Mouse (Mus musculus) ES-E14 (cell line): ENCODE measurements around the gene Usp7. TPM values are rescaled to one million over a fixed set of nuclear protein-coding genes. Genes with fewer than 3 reads are reported as not detected.
A peak's percentile ranks its signal among the peaks of the same experiment; 100 is the strongest.

Experiments
- DNase-seq: peaks from one replicate; pipeline ENCODE4 v3.0.0-alpha.2; 2013; ENCODE audit warnings: low read depth, low spot score
- H3K27ac ChIP-seq: 2 replicates; pipeline ENCODE4 v1.5.1; 2012; ENCODE audit warnings: low read depth, mild to moderate bottlenecking, low read length, moderate library complexity, mixed read lengths; ENCODE audit not compliant: poor library complexity, insufficient read depth, severe bottlenecking
- H3K36me3 ChIP-seq: 2 replicates; pipeline ENCODE4 v1.6.1; 2012; ENCODE audit warnings: mild to moderate bottlenecking, low read length, moderate library complexity, mixed read lengths; ENCODE audit not compliant: control insufficient read depth, poor library complexity, insufficient read depth, severe bottlenecking
- H3K4me1 ChIP-seq, 2 experiments: fragments of 150-350 bp in 1 of 2; sonication (generic) in 1 of 2; 2 replicates each; pipeline ENCODE4 v1.6.1; 2012; ENCODE audit warnings: low read length in 2 of 2, mild to moderate bottlenecking in 1 of 2, mixed read lengths in 1 of 2; ENCODE audit not compliant: control insufficient read depth in 2 of 2, insufficient read depth in 2 of 2, poor library complexity in 1 of 2
- H3K4me3 ChIP-seq, 2 experiments: fragments of 150-350 bp in 1 of 2; sonication (generic) in 1 of 2; 2 replicates each; pipeline ENCODE4 v1.5.1; 2012; ENCODE audit warnings: low read length in 2 of 2, low read depth in 1 of 2, mild to moderate bottlenecking in 1 of 2, mixed read lengths in 1 of 2; ENCODE audit not compliant: insufficient read depth in 1 of 2, poor library complexity in 1 of 2, severe bottlenecking in 1 of 2
- H3K9ac ChIP-seq: 2 replicates; pipeline ENCODE4 v1.6.1; 2012; ENCODE audit warnings: low read depth, mild to moderate bottlenecking, low read length, mixed read lengths; ENCODE audit not compliant: poor library complexity, insufficient read depth, severe bottlenecking
- H3K9me3 ChIP-seq: fragments of 150-350 bp; sonication (generic); 2 replicates; pipeline ENCODE4 v1.6.1; 2012; ENCODE audit warnings: low read depth, mild to moderate bottlenecking, low read length; ENCODE audit not compliant: control insufficient read depth, insufficient read depth
- CHD2 ChIP-seq: IDR thresholded peaks from 2 replicates; pipeline ENCODE4 v1.6.1; 2014; ENCODE audit warnings: mild to moderate bottlenecking, low read depth, low read length, inconsistent platforms
- HCFC1 ChIP-seq: IDR thresholded peaks from 2 replicates; pipeline ENCODE4 v1.6.1; 2012; ENCODE audit warnings: low read length, inconsistent platforms, borderline replicate concordance; ENCODE audit not compliant: insufficient read depth
- MAFK ChIP-seq: IDR thresholded peaks from 2 replicates; pipeline ENCODE4 v1.6.1; 2014; ENCODE audit warnings: mild to moderate bottlenecking, low read depth, low read length, inconsistent platforms; ENCODE audit not compliant: insufficient read depth
- ZC3H11A ChIP-seq: IDR thresholded peaks from 2 replicates; pipeline ENCODE4 v1.6.1; 2012; ENCODE audit warnings: low read depth, mild to moderate bottlenecking, inconsistent platforms, low read length, borderline replicate concordance
- ZNF384 ChIP-seq: IDR thresholded peaks from 2 replicates; pipeline ENCODE4 v1.6.1; 2012; ENCODE audit warnings: low read depth, low read length, inconsistent platforms
- in situ Hi-C, 2 experiments: fragments of 600-800 bp; cut with MboI; formaldehyde crosslinking; loops; one replicate each; pipeline ENCODE4 v1.15.1; 2025; ENCODE audit warnings: low sequenced_read_pairs in 2 of 2, inconsistent platforms in 1 of 2; ENCODE audit not compliant: unreplicated experiment in 2 of 2
- total RNA-seq: library from RNA; depleted of rRNA; stranded (reverse); fragments of 300-350 nt; gene quantifications from 2 replicates; pipeline ENCODE4 v1.2.3, GENCODE M21; 2012

Gene Usp7
- total RNA-seq, 1 experiment, result 242 TPM

DNA sequence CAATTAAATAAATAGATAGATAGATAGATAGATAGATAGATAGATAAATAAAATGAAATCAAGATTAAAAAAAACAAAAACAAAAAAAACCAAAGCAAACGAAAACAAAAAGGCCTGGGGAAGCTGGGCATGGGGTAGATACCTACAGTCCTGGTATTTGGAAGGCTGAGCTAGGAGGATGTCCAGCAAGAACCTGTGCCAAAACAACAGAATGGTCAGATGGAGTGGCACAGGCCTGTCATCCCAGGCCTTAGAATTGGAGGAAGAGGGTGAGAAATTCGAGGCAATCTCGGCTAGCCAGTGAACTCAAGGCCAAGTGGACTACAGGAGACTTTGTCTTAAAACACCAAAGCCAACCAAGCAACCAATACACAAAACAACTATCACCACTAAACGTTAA lies 25.8 kb upstream of the Usp7 start:
- Histone ChIP-seq H3K9ac (no peak overlapping the region), H3K27ac (no peak overlapping the region), H3K4me1 (no peaks in the 10 kb centered on the region), H3K9me3 (no peaks in the 10 kb centered on the region), H3K36me3 (no peaks in the 10 kb centered on the region), H3K4me3 (no peak overlapping the region)
- TF ChIP-seq HCFC1 (no peak), CHD2 (no peak)
- no peak for DNase-seq
- in situ Hi-C loops, result no loop called here

DNA sequence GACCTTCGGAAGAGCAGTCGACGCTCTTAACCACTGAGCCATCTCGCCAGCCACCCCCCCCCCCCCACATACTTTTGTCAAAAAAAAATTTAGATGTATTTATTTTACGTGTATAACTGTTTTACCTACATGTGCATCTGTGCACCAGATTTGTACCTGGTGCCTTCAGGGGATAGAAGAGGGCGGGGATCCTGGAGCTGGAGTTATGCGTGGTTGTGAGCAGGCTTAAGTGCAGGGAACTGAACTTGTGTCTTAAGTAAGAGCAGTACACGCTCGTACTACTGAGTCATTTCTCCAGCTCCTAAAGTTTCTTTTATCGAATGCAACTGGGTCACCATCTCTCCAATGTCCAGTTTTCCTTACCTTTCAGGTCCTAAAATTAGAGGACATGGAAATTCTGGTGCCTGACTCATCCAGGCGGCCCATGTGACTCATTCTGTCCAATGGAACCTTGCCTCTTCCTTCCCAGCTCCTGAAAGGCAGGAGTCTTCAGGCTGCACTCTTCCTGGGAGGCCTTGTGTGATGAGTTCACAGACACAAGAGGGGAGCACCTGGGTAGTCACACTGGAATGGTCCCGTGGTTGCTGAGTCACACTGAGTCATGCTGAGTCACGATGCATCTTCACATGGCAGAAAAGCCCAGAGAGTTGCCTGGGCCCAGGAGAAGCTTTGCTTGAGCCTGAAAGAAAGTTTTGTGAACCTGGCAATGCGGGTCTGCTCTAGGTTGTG lies 18.5 kb upstream of the Usp7 start:
- TF ChIP-seq CHD2 (no peak), MAFK (peak; percentile 99)
- Histone ChIP-seq H3K4me1 (peaks cover 6 to 13% of the 10 kb centered on the region in 2 experiments; a peak in 3 of 4 replicates), H3K27ac (peak overlapping the region; percentile 75), H3K9ac (peak overlapping the region; percentile 40), H3K36me3 (no peaks in the 10 kb centered on the region), H3K4me3 (peak overlapping the region; percentile 2 to 16; a peak in 2 of 4 replicates), H3K9me3 (no peaks in the 10 kb centered on the region)
- in situ Hi-C loops, result no loop called here
- DNase-seq, result peak; percentile 77

DNA sequence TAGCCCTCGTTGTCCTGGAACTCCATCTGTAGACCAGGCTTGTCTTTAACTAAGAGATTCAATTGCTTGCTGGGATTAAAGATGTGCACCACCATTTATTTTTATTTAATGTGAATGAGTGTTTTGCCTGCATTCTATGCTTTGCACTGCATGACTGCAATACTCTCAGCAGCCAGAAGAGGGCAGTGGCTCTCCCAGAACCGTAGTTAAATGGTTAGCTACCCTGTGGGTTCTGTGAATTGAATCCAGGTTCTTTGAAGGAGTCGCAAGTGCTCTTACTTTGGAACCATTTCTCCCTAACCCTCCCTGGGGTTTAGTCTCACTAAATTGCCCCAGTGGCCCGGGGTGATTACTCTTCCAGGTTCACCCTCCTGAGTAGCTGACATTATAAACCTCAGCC lies 14.6 kb upstream of the Usp7 start:
- in situ Hi-C loops, result no loop called here
- Histone ChIP-seq H3K36me3 (no peaks in the 10 kb centered on the region), H3K9ac (no peak overlapping the region), H3K4me3 (no peak overlapping the region), H3K4me1 (peaks cover under 1 to 12% of the 10 kb centered on the region in 2 experiments; a peak in 3 of 4 replicates), H3K27ac (no peak overlapping the region), H3K9me3 (no peaks in the 10 kb centered on the region)
- TF ChIP-seq HCFC1 (no peak), ZNF384 (0 out of 2 replicates have a peak, but pooled peaks have one; percentile 12), ZC3H11A (peak; percentile 31; the same call in 1 of the 2 replicates), CHD2 (no peak), MAFK (no peak)
- DNase-seq, result no peak

DNA sequence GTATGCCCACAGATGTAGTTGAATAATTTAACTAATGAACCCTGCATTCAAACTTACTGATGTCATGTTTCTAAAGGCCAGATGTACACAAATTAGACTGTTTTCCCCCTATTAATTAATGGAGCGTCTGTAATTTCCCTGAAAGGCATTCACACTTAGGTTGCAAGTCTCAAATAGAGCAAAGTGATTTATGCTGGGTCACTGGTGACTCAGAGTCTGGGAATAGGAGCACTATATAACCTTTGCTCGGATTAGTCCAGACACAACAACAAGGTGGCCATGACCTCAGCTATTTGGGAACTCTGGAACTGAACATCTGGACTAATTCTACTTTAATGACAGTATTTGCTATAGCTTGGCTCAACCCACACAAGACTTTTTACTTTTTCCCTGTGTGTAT lies 3.8 kb upstream of the Usp7 start:
- no peaks in the 10 kb centered on the region for H3K9me3 ChIP-seq
- in situ Hi-C loops, result no loop called here
- no peak overlapping the region for H3K9ac ChIP-seq
- H3K4me1 ChIP-seq, result peaks cover 0 to 4% of the 10 kb centered on the region in 2 experiments; a peak in 2 of 4 replicates
- no peak for DNase-seq
- H3K4me3 ChIP-seq, result no peak overlapping the region
- no peak for TF ChIP-seq CHD2
- no peak for TF ChIP-seq MAFK
- TF ChIP-seq ZC3H11A, result no peak
- no peak for TF ChIP-seq ZNF384
- TF ChIP-seq HCFC1, result no peak
- no peak overlapping the region for H3K27ac ChIP-seq
- H3K36me3 ChIP-seq, result 0 out of 2 replicates have a peak, but pooled peaks cover under 1% of the 10 kb centered on the region

DNA sequence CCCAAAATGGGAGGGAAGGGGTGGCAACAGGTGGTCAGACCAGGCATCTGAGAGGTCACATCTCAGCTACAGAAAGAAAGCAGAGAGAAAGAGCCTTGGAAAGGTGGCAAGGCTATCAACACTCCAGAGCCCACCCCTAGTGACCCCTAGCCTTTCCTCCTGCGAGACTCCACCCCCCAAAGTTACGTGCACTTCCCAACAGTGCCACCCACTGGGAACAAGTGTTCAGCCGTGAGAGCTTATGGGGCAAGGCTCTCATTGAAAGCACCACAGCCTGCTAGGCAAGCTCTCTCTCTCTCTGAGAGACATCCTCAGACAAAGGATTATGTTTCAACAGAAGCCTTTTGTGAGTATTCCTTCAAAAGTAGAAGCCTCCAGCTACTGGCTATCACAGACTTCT lies 2.8 kb upstream of the Usp7 start:
- in situ Hi-C loops, result no loop called here
- Histone ChIP-seq H3K9ac (no peak overlapping the region), H3K9me3 (no peaks in the 10 kb centered on the region), H3K36me3 (0 out of 2 replicates have a peak, but pooled peaks cover 1% of the 10 kb centered on the region), H3K27ac (no peak overlapping the region), H3K4me1 (peaks cover 0 to 4% of the 10 kb centered on the region in 2 experiments; a peak in 2 of 4 replicates), H3K4me3 (no peak overlapping the region)
- no peak for DNase-seq
- TF ChIP-seq ZNF384, result no peak
- TF ChIP-seq HCFC1, result no peak
- TF ChIP-seq ZC3H11A, result no peak
- no peak for TF ChIP-seq MAFK
